Comparison of ENCODE assay signal across 21 mouse cellular contexts in the genomic region with DNA sequence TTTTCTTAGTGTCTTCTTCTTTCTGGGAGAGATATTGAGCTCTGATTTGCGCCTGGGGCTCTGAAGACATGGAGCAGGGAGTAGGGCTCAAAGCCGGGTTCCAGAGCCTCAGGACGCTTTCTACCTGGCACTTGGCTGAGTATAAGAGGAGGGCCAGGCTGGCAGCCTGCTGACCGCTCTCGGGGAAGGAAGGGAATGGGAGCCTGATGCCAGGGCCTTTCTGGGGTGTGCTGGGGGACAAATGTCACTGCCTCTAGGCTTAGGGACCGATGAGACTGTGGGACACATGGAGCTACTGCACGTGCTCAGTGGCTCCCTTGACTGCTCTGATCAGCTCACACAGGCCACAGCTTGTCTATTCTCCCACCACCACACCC. TPM values are rescaled to one million over a fixed set of nuclear protein-coding genes. Genes with fewer than 3 reads are reported as not detected.
DNase-seq lines count a peak whose midpoint lies in the region; ATAC-seq lines count a peak whose summit lies in the region.
"Had no signal": no experiment of that assay in that cellular context is flagged by ENCODE, and none has a peak within 500 bp of the region (broad histone marks: within the 10 kb centered on the region; RNA-seq: fewer than 3 reads in every experiment).

No protein-coding gene starts in this region.

- no peak overlapping the region for H3K4me2 ChIP-seq in hindbrain, embryonic 13.5 days
- no peak overlapping the region for H3K4me2 ChIP-seq in hindbrain, embryonic 11.5 days (replicated peaks; ENCODE audit: low read depth, low read length)
- 0 out of 2 replicates have a peak overlapping the region, but pooled peaks have one; percentile 0 for H3K4me2 ChIP-seq in neural tube, embryonic 12.5 days (replicated peaks)
- H3K4me2 ChIP-seq in stomach, embryonic 16.5 days (ENCODE audit: low read depth, low read length) = no peak overlapping the region
- H3K4me2 ChIP-seq: heart, embryonic 12.5 days had no signal

- no peak for ATAC-seq in hindbrain, embryonic 13.5 days (ENCODE audit: low FRiP score)
- no peak for ATAC-seq in hindbrain, embryonic 11.5 days (ENCODE audit: low FRiP score)
- ATAC-seq in neural tube, embryonic 12.5 days (ENCODE audit: low FRiP score, low read depth) = no peak
- no peak for ATAC-seq in stomach, embryonic 16.5 days (ENCODE audit: insufficient read depth, low FRiP score)
- ATAC-seq: liver, postnatal 0 days had no signal

- no peaks in the 10 kb centered on the region; the same call in 1 of the 2 replicates for H3K36me3 ChIP-seq in hindbrain, embryonic 13.5 days
- H3K36me3 ChIP-seq in hindbrain, embryonic 11.5 days (ENCODE audit: control insufficient read depth, insufficient read depth, low read length) = no peaks in the 10 kb centered on the region
- H3K36me3 ChIP-seq in neural tube, embryonic 12.5 days = no peaks in the 10 kb centered on the region
- H3K36me3 ChIP-seq in stomach, embryonic 16.5 days (ENCODE audit: control insufficient read depth, insufficient read depth, low read length) = no peaks in the 10 kb centered on the region
- H3K36me3 ChIP-seq: G1E; heart, embryonic 12.5 days had no signal

- H3K27me3 ChIP-seq in hindbrain, embryonic 13.5 days = no peaks in the 10 kb centered on the region
- H3K27me3 ChIP-seq in hindbrain, embryonic 11.5 days (ENCODE audit: control insufficient read depth, insufficient read depth, low read length) = no peaks in the 10 kb centered on the region
- no peaks in the 10 kb centered on the region for H3K27me3 ChIP-seq in neural tube, embryonic 12.5 days (replicated peaks)
- H3K27me3 ChIP-seq in stomach, embryonic 16.5 days (ENCODE audit: control insufficient read depth, insufficient read depth, low read length) = no peaks in the 10 kb centered on the region
- H3K27me3 ChIP-seq: heart, embryonic 12.5 days had no signal

- H3K4me3 ChIP-seq in hindbrain, embryonic 13.5 days = no peak overlapping the region
- H3K4me3 ChIP-seq in hindbrain, embryonic 11.5 days (ENCODE audit: low read depth, low read length) = no peak overlapping the region
- no peak overlapping the region for H3K4me3 ChIP-seq in neural tube, embryonic 12.5 days
- no peak overlapping the region for H3K4me3 ChIP-seq in stomach, embryonic 16.5 days (replicated peaks; ENCODE audit: low read length)
- H3K4me3 ChIP-seq: heart, embryonic 12.5 days; layer of hippocampus, adult 2 months had no signal

- 87% methylated on average over 7 of the region's 7 CpGs for WGBS in hindbrain, embryonic 13.5 days
- WGBS in hindbrain, embryonic 11.5 days = 87% methylated on average over 7 of the region's 7 CpGs
- WGBS in neural tube, embryonic 12.5 days = 83% methylated on average over 7 of the region's 7 CpGs
- WGBS in stomach, embryonic 16.5 days = 79% methylated on average over 7 of the region's 7 CpGs

- DNase-seq in cerebellum, adult 9-11 months = peak; percentile 68
- DNase-seq in cerebellum, adult 11 months = no peak
- DNase-seq in hindbrain, embryonic 11.5 days (ENCODE audit: low spot score) = no peak
- DNase-seq in neural tube, embryonic 10.5 days (ENCODE audit: extremely low spot score, low spot score) = no peak
- no peak for DNase-seq in adipocyte (ENCODE audit: low spot score)
- DNase-seq: adrenal gland, postnatal 25 days; kidney, adult 8-10 months; kidney, postnatal 14 days; layer of hippocampus, postnatal 36 days; liver, postnatal 0 days; lung, postnatal 14 days; retina, postnatal 1 day had no signal

- H3K9me3 ChIP-seq in hindbrain, embryonic 13.5 days = no peaks in the 10 kb centered on the region
- H3K9me3 ChIP-seq in hindbrain, embryonic 11.5 days (ENCODE audit: control insufficient read depth, low read length) = no peaks in the 10 kb centered on the region
- H3K9me3 ChIP-seq in neural tube, embryonic 12.5 days = no peaks in the 10 kb centered on the region
- H3K9me3 ChIP-seq in stomach, embryonic 16.5 days (replicated peaks; ENCODE audit: control insufficient read depth, low read length) = no peaks in the 10 kb centered on the region
- H3K9me3 ChIP-seq: G1E; heart, embryonic 12.5 days had no signal

- H3K9ac ChIP-seq in hindbrain, embryonic 13.5 days = 0 out of 2 replicates have a peak overlapping the region, but pooled peaks have one; percentile 46
- H3K9ac ChIP-seq in hindbrain, embryonic 11.5 days (ENCODE audit: low read depth, low read length) = no peak overlapping the region
- H3K9ac ChIP-seq in neural tube, embryonic 12.5 days = no peak overlapping the region
- H3K9ac ChIP-seq in stomach, embryonic 16.5 days (ENCODE audit: low read length) = peak overlapping the region; percentile 46; the same call in 1 of the 2 replicates
- H3K9ac ChIP-seq: heart, embryonic 12.5 days; liver, postnatal 0 days had no signal

- peaks cover 99% of the 10 kb centered on the region for H3K4me1 ChIP-seq in hindbrain, embryonic 13.5 days (replicated peaks)
- peaks cover 28% of the 10 kb centered on the region for H3K4me1 ChIP-seq in hindbrain, embryonic 11.5 days (replicated peaks; ENCODE audit: control insufficient read depth, insufficient read depth, low read length)
- H3K4me1 ChIP-seq in neural tube, embryonic 12.5 days = peaks cover 91% of the 10 kb centered on the region
- H3K4me1 ChIP-seq in stomach, embryonic 16.5 days (ENCODE audit: control insufficient read depth, insufficient read depth, low read length) = peaks cover 50% of the 10 kb centered on the region

- no peak overlapping the region for H3K27ac ChIP-seq in hindbrain, embryonic 13.5 days
- no peak overlapping the region for H3K27ac ChIP-seq in hindbrain, embryonic 11.5 days (ENCODE audit: low read depth, low read length)
- no peak overlapping the region for H3K27ac ChIP-seq in neural tube, embryonic 12.5 days
- no peak overlapping the region; the same call in 1 of the 2 replicates for H3K27ac ChIP-seq in stomach, embryonic 16.5 days (ENCODE audit: low read length)

RNA-seq across cellular contexts. Expression of a gene that starts 15.4 kb away (rescaled TPM):
- polyA plus RNA-seq in hindbrain, embryonic 13.5 days (2015; fragmentation: Nextera tagmentation; extraction: Ambion mirVana) = 78.9 and 87.9 TPM in 2 replicates
- polyA plus RNA-seq in hindbrain, embryonic 11.5 days (2014; fragmentation: Nextera tagmentation; extraction: Ambion mirVana) = 55.9 and 63.0 TPM in 2 replicates
- 99.6 and 111 TPM in 2 replicates for polyA plus RNA-seq in neural tube, embryonic 12.5 days (2016; fragmentation: Nextera tagmentation; extraction: Ambion mirVana)
- polyA plus RNA-seq in stomach, embryonic 16.5 days (2015; fragmentation: Nextera tagmentation; extraction: Ambion mirVana) = 24.6 and 28.2 TPM in 2 replicates

RNA-seq across cellular contexts. Expression of a gene that starts 22.4 kb away (rescaled TPM):
- polyA plus RNA-seq in hindbrain, embryonic 13.5 days (2015; fragmentation: Nextera tagmentation; extraction: Ambion mirVana) = 2.1 and 3.6 TPM in 2 replicates
- 0.73 TPM in 1 of 2 replicates, not detected in the other for polyA plus RNA-seq in hindbrain, embryonic 11.5 days (2014; fragmentation: Nextera tagmentation; extraction: Ambion mirVana)
- 2.4 and 3.5 TPM in 2 replicates for polyA plus RNA-seq in neural tube, embryonic 12.5 days (2016; fragmentation: Nextera tagmentation; extraction: Ambion mirVana)
- polyA plus RNA-seq in stomach, embryonic 16.5 days (2015; fragmentation: Nextera tagmentation; extraction: Ambion mirVana) = 7.4 and 8.9 TPM in 2 replicates
- polyA plus RNA-seq: cerebellum, adult 2 months; forebrain, embryonic 11.5 days; G1E; heart, embryonic 12.5 days; liver, adult 2 months had no signal

RNA-seq across cellular contexts. Expression of a gene that starts 31.7 kb away (rescaled TPM):
- polyA plus RNA-seq in hindbrain, embryonic 13.5 days (2015; fragmentation: Nextera tagmentation; extraction: Ambion mirVana) = 0.52 and 1.0 TPM in 2 replicates
- 0.38 and 1.1 TPM in 2 replicates for polyA plus RNA-seq in hindbrain, embryonic 11.5 days (2014; fragmentation: Nextera tagmentation; extraction: Ambion mirVana)
- 0.80 and 0.81 TPM in 2 replicates for polyA plus RNA-seq in neural tube, embryonic 12.5 days (2016; fragmentation: Nextera tagmentation; extraction: Ambion mirVana)
- 3.2 and 3.5 TPM in 2 replicates for polyA plus RNA-seq in stomach, embryonic 16.5 days (2015; fragmentation: Nextera tagmentation; extraction: Ambion mirVana)
- polyA plus RNA-seq: G1E had no signal

RNA-seq across cellular contexts. Expression of a gene that starts 34.9 kb away (rescaled TPM):
- polyA plus RNA-seq in hindbrain, embryonic 13.5 days (2015; fragmentation: Nextera tagmentation; extraction: Ambion mirVana) = 0.08 and 0.13 TPM in 2 replicates
- not detected in 2 replicates for polyA plus RNA-seq in hindbrain, embryonic 11.5 days (2014; fragmentation: Nextera tagmentation; extraction: Ambion mirVana)
- not detected in 2 replicates for polyA plus RNA-seq in neural tube, embryonic 12.5 days (2016; fragmentation: Nextera tagmentation; extraction: Ambion mirVana)
- 562 and 718 TPM in 2 replicates for polyA plus RNA-seq in stomach, embryonic 16.5 days (2015; fragmentation: Nextera tagmentation; extraction: Ambion mirVana)
- polyA plus RNA-seq: forebrain, embryonic 11.5 days; G1E; heart, embryonic 12.5 days; liver, postnatal 0 days had no signal

RNA-seq across cellular contexts. Expression of a gene that starts 55.2 kb away (rescaled TPM):
- 40.8 and 46.8 TPM in 2 replicates for polyA plus RNA-seq in hindbrain, embryonic 13.5 days (2015; fragmentation: Nextera tagmentation; extraction: Ambion mirVana)
- 38.1 and 38.2 TPM in 2 replicates for polyA plus RNA-seq in hindbrain, embryonic 11.5 days (2014; fragmentation: Nextera tagmentation; extraction: Ambion mirVana)
- 46.7 and 51.1 TPM in 2 replicates for polyA plus RNA-seq in neural tube, embryonic 12.5 days (2016; fragmentation: Nextera tagmentation; extraction: Ambion mirVana)
- 37.2 and 38.2 TPM in 2 replicates for polyA plus RNA-seq in stomach, embryonic 16.5 days (2015; fragmentation: Nextera tagmentation; extraction: Ambion mirVana)

Comparison
In these comparisons a context has a peak if more than half of its experiments do, and no peak if none do; other contexts are left out.
1. H3K9ac ChIP-seq: peak in hindbrain, embryonic 13.5 days (single experiment) and stomach, embryonic 16.5 days (single experiment); none in hindbrain, embryonic 11.5 days (single experiment) and neural tube, embryonic 12.5 days (single experiment).